In the genomic region with DNA sequence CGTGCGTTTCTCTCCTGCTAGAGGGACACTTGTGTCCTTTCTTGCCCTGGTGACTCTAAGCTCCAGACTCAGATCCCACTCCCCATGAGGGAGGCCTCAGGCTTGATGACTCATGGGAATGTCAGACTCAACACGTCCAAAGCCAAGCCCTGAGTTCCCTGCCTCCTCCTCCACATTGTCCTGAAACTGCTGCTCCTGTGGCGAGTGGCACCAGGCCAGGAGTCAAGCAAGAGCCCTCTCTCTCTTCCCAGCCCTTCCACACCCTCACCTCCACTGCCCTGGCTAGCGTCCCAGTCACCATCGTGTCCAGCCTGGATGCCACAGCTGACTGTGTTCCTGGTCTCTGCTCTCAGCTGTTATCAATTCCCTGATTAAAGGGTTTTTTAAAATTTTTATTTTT, we compare ENCODE assay signal across 10 mouse cellular contexts.
DNase-seq lines count a peak whose midpoint lies in the region; ATAC-seq and TF ChIP-seq lines count a peak whose summit lies in the region.
"Had no signal": no experiment of that assay in that cellular context is flagged by ENCODE, and none has a peak within 500 bp of the region (broad histone marks: within the 10 kb centered on the region; RNA-seq: fewer than 3 reads in every experiment).

No protein-coding gene starts in this region.

- H3K36me3 ChIP-seq in liver, postnatal 0 days (replicated peaks; ENCODE audit: insufficient read depth, low read length), result no peaks in the 10 kb centered on the region
- H3K36me3 ChIP-seq: limb, embryonic 13.5 days had no signal

- DNase-seq in left cerebral cortex, postnatal 4 days, result peak; percentile 77
- no peak for DNase-seq in left cerebral cortex, adult 11 months (ENCODE audit: low spot score)
- DNase-seq in cerebellum, postnatal 14 days, result peak; percentile 83 to 90
- DNase-seq in kidney, postnatal 36 days, result peak; percentile 51 to 81
- peak; percentile 82 for DNase-seq in testis, postnatal 10 days (ENCODE audit: low spot score)
- no peak for DNase-seq in left cerebral cortex, adult 8-10 months (ENCODE audit: low spot score in 2 of 2)
- DNase-seq in gastrocnemius, adult 2 months, result no peak
- DNase-seq in liver, postnatal 0 days, result no peak
- DNase-seq: thymus, postnatal 4 days had no signal

- no peak for ATAC-seq in liver, postnatal 0 days

- intact Hi-C loops in left cerebral cortex, postnatal 4 days (cut with DNase I), result no loop called here
- intact Hi-C loops in gastrocnemius, adult 2 months (cut with DNase I), result no loop called here

- H3K9ac ChIP-seq in liver, postnatal 0 days (replicated peaks), result no peak overlapping the region
- H3K9ac ChIP-seq: limb, embryonic 13.5 days had no signal

- no peaks in the 10 kb centered on the region for H3K27me3 ChIP-seq in liver, postnatal 0 days (ENCODE audit: insufficient read depth, low read length)
- H3K27me3 ChIP-seq: limb, embryonic 13.5 days had no signal

- no peaks in the 10 kb centered on the region for H3K9me3 ChIP-seq in liver, postnatal 0 days (ENCODE audit: low read length)
- H3K9me3 ChIP-seq: limb, embryonic 13.5 days had no signal

- H3K4me2 ChIP-seq in liver, postnatal 0 days (ENCODE audit: low read depth, low read length), result no peak overlapping the region
- H3K4me2 ChIP-seq: limb, embryonic 13.5 days had no signal

- no peak overlapping the region for H3K4me3 ChIP-seq in gastrocnemius, adult 2 months
- H3K4me3 ChIP-seq in liver, postnatal 0 days (ENCODE audit: low read depth, low read length), result no peak overlapping the region
- H3K4me3 ChIP-seq: limb, embryonic 13.5 days had no signal

- no peak overlapping the region for H3K27ac ChIP-seq in gastrocnemius, adult 2 months
- H3K27ac ChIP-seq in liver, postnatal 0 days (ENCODE audit: low read depth), result no peak overlapping the region
- H3K27ac ChIP-seq: limb, embryonic 13.5 days had no signal

- 80% methylated on average over 6 of the region's 6 CpGs for WGBS in liver, postnatal 0 days (ENCODE audit: insufficient replicate concordance)

- H3K4me1 ChIP-seq in liver, postnatal 0 days (ENCODE audit: insufficient read depth), result 0 out of 2 replicates have a peak, but pooled peaks cover 5% of the 10 kb centered on the region
- H3K4me1 ChIP-seq: limb, embryonic 13.5 days had no signal

- no peak for TF ChIP-seq EP300 in liver, postnatal 0 days (IDR thresholded peaks at IDR 0.05; ENCODE audit: low read depth)

- no peak for TF ChIP-seq CTCF in gastrocnemius, adult 2 months (IDR thresholded peaks at IDR 0.05)
- no peak for TF ChIP-seq CTCF in liver, postnatal 0 days (IDR thresholded peaks at IDR 0.05; ENCODE audit: low read depth)

Comparison
In these comparisons a context has a peak if more than half of its experiments do, and no peak if none do; other contexts are left out.
1. DNase-seq: peak in left cerebral cortex, postnatal 4 days (single experiment), cerebellum, postnatal 14 days (2 of 2), kidney, postnatal 36 days (2 of 2) and testis, postnatal 10 days (single experiment); none in left cerebral cortex, adult 11 months (single experiment), left cerebral cortex, adult 8-10 months (0 of 2), gastrocnemius, adult 2 months (single experiment) and liver, postnatal 0 days (single experiment).